Mouse (Mus musculus) midbrain, embryonic 15.5 days (tissue): ENCODE measurements around the gene Gltp. TPM values are rescaled to one million over a fixed set of nuclear protein-coding genes. Genes with fewer than 3 reads are reported as not detected.

Experiments used
- microRNA-seq: library from miRNA; unstranded; fragments of <30 nt; microRNA quantifications from one replicate; pipeline ENCODE4, GENCODE M21; 2016
- polyA plus RNA-seq: library from polyadenylated mRNA; unstranded; fragments of >200 nt; fragmentation: Nextera tagmentation; extraction: Ambion mirVana; gene quantifications from 2 replicates; pipeline ENCODE4 v1.2.1, GENCODE M21; 2015

Gltp gene
- polyA plus RNA-seq, 1 experiment from 2014 or later, result 34.5 TPM

Small RNA genes within 50 kb of the gene (microRNA-seq; reads per million reads assigned to microRNA genes)
- not detected for gene Mir7028

Other genes starting within 250 kb of the Gltp start
- 31.6 and 32.8 TPM in 2 replicates for gene Mmab, start 246.9 kb downstream of the Gltp start, polyA plus RNA-seq
- 63.8 and 69.7 TPM in 2 replicates for gene Mvk, start 246.7 kb downstream of the Gltp start, polyA plus RNA-seq
- gene Fam222a, start 123.0 kb downstream of the Gltp start, polyA plus RNA-seq, result 7.1 and 8.1 TPM in 2 replicates
- gene Trpv4, start 32.6 kb downstream of the Gltp start, polyA plus RNA-seq, result 0.69 and 0.92 TPM in 2 replicates
- gene Tchp, start 16.8 kb upstream of the Gltp start, polyA plus RNA-seq, result 15.6 and 15.9 TPM in 2 replicates
- 31.1 and 34.7 TPM in 2 replicates for gene Ankrd13a, start 83.7 kb upstream of the Gltp start, polyA plus RNA-seq
- gene Git2, start 84.5 kb upstream of the Gltp start, polyA plus RNA-seq, result 51.6 and 52.9 TPM in 2 replicates
- gene 1500011B03Rik, start 132.5 kb upstream of the Gltp start, polyA plus RNA-seq, result 270 and 271 TPM in 2 replicates
- not detected in 2 replicates for gene 4930519G04Rik, start 162.7 kb upstream of the Gltp start, polyA plus RNA-seq
- 3.0 and 3.6 TPM in 2 replicates for gene Gm9936, start 167.7 kb upstream of the Gltp start, polyA plus RNA-seq
- 4.8 and 6.8 TPM in 2 replicates for gene Oasl2, start 206.0 kb upstream of the Gltp start, polyA plus RNA-seq
- 0.40 and 0.68 TPM in 2 replicates for gene Oasl1, start 232.3 kb upstream of the Gltp start, polyA plus RNA-seq